Mouse (Mus musculus): ENCODE measurements around the gene Zxdb. TPM values are rescaled to one million over a fixed set of nuclear protein-coding genes. Genes with fewer than 3 reads are reported as not detected.
"Not testable (repeated sequence)": the region's sequence is repeated elsewhere in the genome, so short reads cannot be mapped to it uniquely, and the experiment has no call there.

Gene Zxdb
- 1 to 10 TPM; 5.4 to 6.0 TPM for total RNA-seq (2021)
- long read RNA-seq, experiment 1, full-length matches to known transcripts, result 1 of 1 reads
- long read RNA-seq, experiment 1, partial matches to known transcripts, result 0 of 1 reads
- long read RNA-seq, experiment 1, other reads (novel, unspliced or antisense), result 0 of 1 reads
- long read RNA-seq, experiment 2, full-length matches to known transcripts, result 2 of 2 reads
- long read RNA-seq, experiment 2, partial matches to known transcripts, result 0 of 2 reads
- long read RNA-seq, experiment 2, other reads (novel, unspliced or antisense), result 0 of 2 reads

DNA sequence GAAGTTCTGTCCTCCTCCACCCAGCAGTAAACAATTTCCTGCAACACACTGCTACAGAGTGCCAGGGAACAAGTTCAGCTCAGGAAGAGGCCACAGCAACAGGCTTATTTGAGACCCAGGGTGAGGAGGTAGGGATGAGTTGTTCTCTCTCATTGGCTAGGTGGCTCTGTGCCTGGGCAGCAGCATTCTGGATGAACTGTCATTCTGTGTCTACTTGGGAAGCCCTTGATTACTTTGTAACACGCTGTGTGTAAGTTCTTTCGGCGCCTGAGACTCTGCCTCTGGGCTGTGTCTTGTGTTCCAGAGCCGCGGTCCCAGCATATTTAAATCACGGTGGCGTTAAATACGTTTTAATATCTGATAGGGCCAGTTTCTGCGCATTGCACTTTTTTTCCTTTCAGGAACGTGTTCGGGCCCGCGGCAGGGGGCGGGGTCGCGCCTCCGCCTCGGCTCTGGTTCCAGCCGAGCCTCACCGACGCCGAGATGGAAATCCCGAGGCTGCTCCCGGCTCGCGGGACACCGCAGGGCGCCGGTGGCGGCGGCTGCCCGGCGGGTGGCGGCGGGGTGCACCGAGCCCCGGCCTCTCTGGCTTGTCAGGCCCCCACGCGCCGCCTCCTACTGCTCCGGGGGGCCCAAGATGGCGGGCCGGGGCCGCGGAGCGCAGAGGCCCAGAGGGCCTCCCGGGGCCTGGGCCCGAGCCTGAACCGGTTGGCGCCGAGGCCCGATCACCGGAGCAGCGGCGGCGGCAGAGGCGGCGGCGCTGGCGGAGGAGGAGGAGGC, at the start of gene Zxdb:
TSS of gene Zxdb (plus strand) at position 378 of the 780 bp plus-strand sequence.
- not testable (repeated sequence) for DNase-seq (ENCODE audit: low spot score in 2 of 2)

DNA sequence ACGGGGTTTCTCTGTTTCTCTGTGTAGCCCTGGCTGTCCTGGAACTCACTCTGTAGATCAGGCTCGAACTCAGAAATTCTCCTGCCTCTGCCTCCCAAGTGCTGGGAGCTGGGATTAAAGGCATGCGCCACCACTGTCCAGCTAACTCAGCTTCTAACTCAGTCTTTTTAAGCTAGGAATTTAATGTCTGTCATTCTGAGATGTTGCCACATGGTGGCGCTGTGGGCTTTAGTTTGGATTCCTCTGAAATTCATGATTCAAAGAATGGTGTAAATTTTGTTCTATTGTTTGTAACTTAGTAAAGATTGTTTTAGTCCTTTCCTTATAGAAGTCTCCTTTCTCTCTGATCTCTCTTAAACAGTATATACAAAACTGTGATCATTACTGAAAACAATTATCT, 49.4 kb upstream of the Zxdb start:
- DNase-seq (ENCODE audit: low spot score in 2 of 2), result peak in 1 of 2 experiments; percentile 18

DNA sequence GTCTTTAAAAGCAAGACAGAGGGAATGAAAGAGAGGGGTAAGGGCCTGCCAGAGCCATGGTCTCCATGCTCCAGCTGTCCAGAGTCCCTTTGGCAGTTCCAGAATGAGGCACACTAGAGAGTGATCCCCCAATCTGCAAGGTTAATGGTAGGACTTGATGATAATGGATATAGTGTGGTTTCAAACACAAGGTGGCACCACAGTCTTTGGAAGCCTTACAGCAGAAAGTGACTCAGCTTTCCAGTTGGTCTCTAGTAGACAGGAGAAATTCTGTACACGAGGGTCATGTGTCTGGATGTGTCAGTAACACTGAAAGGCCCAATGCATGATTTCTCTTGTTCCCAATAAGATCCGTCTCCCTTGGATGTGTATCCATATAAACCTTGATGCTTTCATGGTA, 42.8 kb upstream of the Zxdb start:
- not testable (repeated sequence) for DNase-seq (ENCODE audit: low spot score in 2 of 2)

DNA sequence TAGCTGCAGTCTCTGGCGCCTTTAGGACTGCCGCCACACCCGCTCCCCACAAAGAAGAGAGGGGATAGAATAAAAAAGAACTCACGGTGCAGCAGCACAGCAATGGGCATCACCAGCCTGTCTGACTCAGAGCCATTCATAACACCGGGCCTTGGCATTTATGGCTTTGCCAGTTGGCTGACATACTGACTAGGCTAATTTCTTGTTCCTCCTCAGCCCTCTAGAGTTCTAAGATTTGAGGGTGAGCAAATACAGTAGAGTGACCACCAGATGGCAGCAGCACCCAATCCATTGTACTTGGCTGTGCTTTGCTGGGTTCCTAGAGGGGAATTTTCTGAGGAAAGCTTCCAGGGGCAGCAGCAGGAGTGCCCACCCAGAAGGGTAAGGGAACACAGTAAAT, 34.8 kb upstream of the Zxdb start:
- DNase-seq (ENCODE audit: low spot score in 2 of 2), result not testable (repeated sequence)

DNA sequence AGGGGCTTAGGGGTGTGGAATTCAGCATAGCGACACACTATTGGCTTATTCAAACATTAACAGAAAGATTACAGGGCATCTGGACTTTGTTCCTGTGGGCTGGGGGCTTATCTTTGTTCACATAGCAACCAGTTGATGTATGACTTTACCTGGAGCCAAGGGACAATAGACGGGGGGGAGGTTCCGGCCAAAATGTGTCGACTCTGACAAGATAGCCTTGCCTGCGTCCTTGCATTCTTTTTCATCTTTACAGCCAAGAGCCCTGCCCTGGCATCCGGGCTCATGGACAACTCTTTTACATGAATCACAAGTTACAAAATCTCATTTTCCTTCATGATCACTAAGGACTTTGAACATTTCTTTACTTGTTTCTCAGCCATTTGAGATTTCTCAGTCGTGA, 17.7 kb upstream of the Zxdb start:
- not testable (repeated sequence) for DNase-seq (ENCODE audit: low spot score in 2 of 2)

DNA sequence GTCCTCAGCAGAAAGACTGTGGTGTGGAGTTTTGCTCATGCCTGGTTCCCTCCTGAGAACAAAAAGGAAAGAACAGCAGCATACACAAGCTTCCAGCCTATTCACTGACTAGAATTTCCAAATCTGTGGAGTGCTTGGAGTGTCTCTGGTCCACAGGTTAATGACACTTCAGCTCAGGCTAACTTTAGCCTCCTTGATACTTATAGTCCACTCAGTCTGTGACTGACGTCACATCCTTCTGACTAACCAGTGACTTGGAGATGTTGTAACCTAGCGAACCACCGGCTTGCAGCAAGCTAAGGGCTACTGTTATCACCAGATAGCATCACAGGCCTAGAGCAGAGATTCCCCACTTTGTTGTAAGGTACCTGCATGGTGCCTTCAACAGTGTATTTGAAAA, 14.6 kb upstream of the Zxdb start:
- not testable (repeated sequence) for DNase-seq (ENCODE audit: low spot score in 2 of 2)

DNA sequence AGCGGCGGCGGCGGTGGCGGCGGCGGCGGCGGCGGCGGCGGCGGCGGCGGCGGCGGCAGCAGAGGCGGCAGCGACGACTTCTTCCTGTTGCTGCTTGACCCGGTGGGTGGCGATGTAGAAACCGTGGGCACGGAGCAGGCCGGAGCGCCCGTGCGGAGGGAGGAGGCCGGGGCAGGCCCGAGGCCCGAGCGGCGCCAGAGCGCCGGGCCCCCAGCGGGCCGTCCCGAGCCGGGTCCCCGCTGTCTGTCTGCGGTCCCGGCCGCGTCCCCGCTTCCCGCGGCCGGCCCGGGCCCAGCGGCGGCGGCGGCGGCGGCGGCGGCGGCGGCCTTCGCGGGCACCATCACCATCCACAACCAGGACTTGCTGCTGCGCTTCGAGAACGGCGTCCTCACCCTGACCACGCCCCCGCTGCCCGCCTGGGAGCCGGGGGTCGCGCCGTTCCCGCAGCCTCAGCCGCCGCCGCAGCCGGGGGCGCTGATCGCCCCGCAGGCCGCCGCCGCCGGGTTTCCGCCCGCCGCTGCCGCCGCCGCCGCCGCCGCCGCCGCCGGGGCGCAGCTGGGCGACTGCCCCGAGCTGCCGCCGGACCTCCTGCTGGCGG, 702 bp downstream of the Zxdb start:
- DNase-seq (ENCODE audit: low spot score in 2 of 2), result not testable (repeated sequence)

DNA sequence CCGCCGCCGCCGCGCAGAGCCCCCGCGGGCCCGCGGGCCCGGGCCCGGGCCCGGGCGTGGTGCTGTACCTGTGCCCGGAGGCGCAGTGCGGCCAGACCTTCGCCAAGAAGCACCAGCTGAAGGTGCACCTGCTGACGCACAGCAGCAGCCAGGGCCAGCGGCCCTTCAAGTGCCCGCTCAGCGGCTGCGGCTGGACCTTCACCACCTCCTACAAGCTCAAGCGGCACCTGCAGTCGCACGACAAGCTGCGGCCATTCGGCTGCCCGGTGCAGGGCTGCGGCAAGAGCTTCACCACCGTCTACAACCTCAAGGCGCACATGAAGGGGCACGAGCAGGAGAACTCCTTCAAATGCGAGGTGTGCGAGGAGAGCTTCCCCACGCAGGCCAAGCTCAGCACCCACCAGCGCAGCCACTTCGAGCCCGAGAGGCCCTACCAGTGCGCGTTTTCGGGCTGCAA, 1.3 kb downstream of the Zxdb start:
- not testable (repeated sequence) for DNase-seq (ENCODE audit: low spot score in 2 of 2)

DNA sequence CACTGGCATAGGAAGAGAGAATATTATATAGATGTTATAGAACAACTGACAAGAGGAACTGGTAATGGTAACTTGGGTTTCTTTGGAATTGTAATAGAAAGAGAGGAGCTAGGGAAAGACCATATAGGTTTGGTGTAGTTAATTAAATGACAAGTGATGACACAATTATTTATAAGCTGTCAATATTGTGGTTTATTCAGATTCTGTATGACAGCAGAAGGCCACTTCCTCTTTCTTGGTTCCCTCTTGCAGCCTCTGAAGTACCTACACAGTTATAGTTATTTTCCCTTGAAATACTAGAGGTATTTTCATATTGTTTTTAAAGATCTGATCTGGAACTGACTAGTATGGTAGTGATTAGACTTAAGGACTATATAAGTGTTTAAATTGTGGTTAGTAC, 7.2 kb downstream of the Zxdb start:
- DNase-seq (ENCODE audit: low spot score in 2 of 2), result no peak

DNA sequence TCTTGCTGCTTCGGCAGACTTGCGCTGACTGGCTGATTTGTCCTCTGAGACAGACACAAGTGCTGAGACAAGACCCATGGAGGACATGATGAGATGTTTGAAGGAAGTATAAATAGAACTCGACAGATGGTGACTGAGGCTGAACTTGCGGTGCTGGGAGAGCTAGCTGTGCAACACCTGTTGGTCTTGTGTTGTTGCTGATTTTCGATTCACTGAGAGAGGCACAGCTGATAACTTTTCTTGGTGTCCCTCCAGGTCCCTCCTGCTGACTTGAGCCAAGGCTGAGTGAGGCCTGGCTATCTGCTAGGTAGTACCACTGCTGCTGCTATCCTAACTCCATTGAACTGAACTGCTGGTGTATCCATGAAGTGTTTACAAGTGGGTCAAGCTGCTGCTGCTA, 29.4 kb downstream of the Zxdb start:
- no peak for DNase-seq (ENCODE audit: low spot score in 2 of 2)

DNA sequence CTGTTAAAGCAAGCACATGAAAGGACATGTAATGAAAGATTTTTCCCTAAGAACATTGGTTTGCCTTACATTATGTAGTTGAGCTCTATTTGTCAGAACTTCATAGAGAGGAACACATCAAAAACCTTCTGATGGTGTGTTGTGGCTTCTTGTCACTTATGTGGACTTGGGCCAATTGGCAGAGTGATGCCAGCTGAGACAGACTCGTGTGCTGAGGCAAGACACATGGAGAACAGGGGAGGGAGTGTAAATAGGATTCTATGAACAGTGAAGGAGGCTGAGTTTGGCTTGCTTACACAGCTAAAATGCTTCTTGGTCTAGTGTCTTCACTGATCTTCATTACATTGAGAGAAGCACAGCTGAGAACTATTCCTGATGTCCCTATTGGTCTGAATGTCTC, 35.6 kb downstream of the Zxdb start:
- no peak for DNase-seq (ENCODE audit: low spot score in 2 of 2)

DNA sequence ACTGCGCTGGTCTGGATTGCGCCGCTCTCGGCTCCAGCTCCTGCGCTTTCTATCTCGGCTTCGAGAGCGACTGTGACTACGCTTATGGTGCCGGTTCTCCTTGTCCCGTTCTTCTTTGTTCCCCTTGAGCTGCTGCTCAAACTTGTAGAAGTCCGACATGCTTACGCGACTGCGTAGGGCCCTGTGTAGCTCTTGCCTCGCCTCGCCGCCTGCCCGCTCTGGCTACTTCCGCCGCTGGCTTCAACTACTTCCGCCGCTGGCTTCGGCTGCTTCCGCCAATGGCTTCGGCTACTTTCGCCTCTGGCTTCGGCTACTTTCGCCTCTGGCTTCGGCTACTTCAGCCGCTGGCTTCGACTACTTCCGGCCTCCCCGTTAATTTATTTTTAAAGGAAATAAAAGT, 49.5 kb downstream of the Zxdb start:
- no peak for DNase-seq (ENCODE audit: low spot score in 2 of 2)

Other genes starting within 250 kb of the Zxdb start
- 100 to 1,000 TPM; 304 to 318 TPM for gene Maged1, start 182.4 kb upstream of the Zxdb start, total RNA-seq (2021)
- gene Gspt2, start 88.5 kb upstream of the Zxdb start, total RNA-seq (2021), result 1 to 10 TPM; 2.4 to 3.3 TPM

All from gastrocnemius, postnatal 4 days (tissue).